Mouse (Mus musculus) kidney, adult 8-10 months (tissue): ENCODE measurements around the gene Olfr985.
A peak's percentile ranks its signal among the peaks of the same experiment; 100 is the strongest.

Experiments
- DNase-seq, 2 experiments: peaks; one replicate each; pipeline ENCODE4 v3.0.0; 2022

The Olfr985 gene

GRCm38 (mm10) chr9:40130084-40130483 is at the start of gene Olfr985:
Olfr985 (minus strand) TSS chr9:40130184.
- DNase-seq = no peak

GRCm38 (mm10) chr9:40177017-40177416 is 47.0 kb upstream of the Olfr985 start:
- DNase-seq = peak in 1 of 2 experiments; percentile 20

- no peak for DNase-seq
Observed at GRCm38 (mm10) chr9:40166446-40166845, 36.5 kb upstream of the Olfr985 start.

GRCm38 (mm10) chr9:40155118-40155644 is 25.2 kb upstream of the Olfr985 start:
- DNase-seq = no peak

GRCm38 (mm10) chr9:40141544-40141943 is 11.6 kb upstream of the Olfr985 start:
- no peak for DNase-seq

- DNase-seq = no peak
Observed at GRCm38 (mm10) chr9:40139484-40139883, 9.5 kb upstream of the Olfr985 start.

- DNase-seq = no peak
Observed at GRCm38 (mm10) chr9:40136987-40137688, 7.2 kb upstream of the Olfr985 start.

GRCm38 (mm10) chr9:40130556-40130955 is 572 bp upstream of the Olfr985 start:
- DNase-seq = no peak

- DNase-seq = no peak
Observed at GRCm38 (mm10) chr9:40117287-40117659, 12.7 kb downstream of the Olfr985 start.

- DNase-seq = peak; percentile 4 to 8
Observed at GRCm38 (mm10) chr9:40116645-40117286, 13.2 kb downstream of the Olfr985 start.

GRCm38 (mm10) chr9:40114106-40114505 is 15.9 kb downstream of the Olfr985 start, which contains the start of gene Olfr984:
Olfr984 (minus strand) TSS chr9:40114206.
- no peak for DNase-seq

- DNase-seq = no peak
Observed at GRCm38 (mm10) chr9:40094769-40095168, 35.2 kb downstream of the Olfr985 start.

GRCm38 (mm10) chr9:40093495-40093894 is 36.5 kb downstream of the Olfr985 start, which contains the start of gene Olfr983:
Olfr983 (minus strand) TSS chr9:40093595.
- no peak for DNase-seq
